Mouse (Mus musculus) lung, postnatal 0 days (tissue): ENCODE data around the gene Pde4d. TPM values are rescaled to one million over a fixed set of nuclear protein-coding genes. Genes with fewer than 3 reads are reported as not detected.
A peak's percentile ranks its signal among the peaks of the same experiment; 100 is the strongest.

ENCODE experiments used
- ATAC-seq: fragments of 200-750 bp; cut with Nextera tagmentation; 2 replicates; pipeline ENCODE4 v1.8.0; 2017; ENCODE audit warnings: moderate library complexity
- DNase-seq: peaks from one replicate; pipeline ENCODE4 v3.0.0-alpha.2; 2016; ENCODE audit warnings: low spot score
- H3K27ac ChIP-seq: fragments of 300-500 bp; sonication (generic); 2 replicates; pipeline ENCODE4 v1.5.1; 2014; ENCODE audit warnings: antibody characterized with exemption, mild to moderate bottlenecking, low read length, mixed read lengths
- H3K27me3 ChIP-seq: fragments of 300-500 bp; sonication (generic); replicated peaks from 2 replicates; pipeline ENCODE4 v1.6.1; 2014; ENCODE audit warnings: low read length, mixed read lengths; ENCODE audit not compliant: insufficient read depth
- H3K36me3 ChIP-seq: fragments of 300-500 bp; sonication (generic); 2 replicates; pipeline ENCODE4 v1.6.1; 2014; ENCODE audit warnings: low read length, mixed read lengths; ENCODE audit not compliant: insufficient read depth
- H3K4me1 ChIP-seq: fragments of 300-500 bp; sonication (generic); 2 replicates; pipeline ENCODE4 v1.6.1; 2014; ENCODE audit warnings: antibody characterized with exemption, low read depth, low read length, mixed read lengths; ENCODE audit not compliant: insufficient read depth
- H3K4me2 ChIP-seq: fragments of 300-500 bp; sonication (generic); replicated peaks from 2 replicates; pipeline ENCODE4 v1.6.1; 2014; ENCODE audit warnings: low read depth, mild to moderate bottlenecking, low read length, moderate library complexity, mixed read lengths
- H3K4me3 ChIP-seq: fragments of 300-500 bp; sonication (generic); 2 replicates; pipeline ENCODE4 v1.5.1; 2014; ENCODE audit warnings: low read depth, low read length
- H3K9ac ChIP-seq: fragments of 300-500 bp; sonication (generic); replicated peaks from 2 replicates; pipeline ENCODE4 v1.6.1; 2014; ENCODE audit warnings: low read depth, mild to moderate bottlenecking
- H3K9me3 ChIP-seq: fragments of 300-500 bp; sonication (generic); 2 replicates; pipeline ENCODE4 v1.6.1; 2016; ENCODE audit warnings: low read length, mixed read lengths
- CTCF ChIP-seq: IDR thresholded peaks from 2 replicates; pipeline ENCODE4 v1.5.1; 2016; ENCODE audit warnings: antibody characterized with exemption, mild to moderate bottlenecking
- EP300 ChIP-seq: IDR thresholded peaks from 2 replicates; pipeline ENCODE4 v1.6.1; 2016; ENCODE audit warnings: antibody characterized with exemption, mild to moderate bottlenecking, control low read depth
- WGBS: fragments of 180-500 bp; shearing (Covaris S2); extraction: QIAGEN DNeasy Blood & Tissue Kit; methylation state at CpG from one replicate; pipeline ENCODE4 v1.1.7; 2014; 5-methylcytosine and 5-hydroxymethylcytosine counted together
- polyA plus RNA-seq: library from polyadenylated mRNA; unstranded; fragments of >200 nt; fragmentation: Nextera tagmentation; extraction: Ambion mirVana; gene quantifications from 2 replicates; pipeline ENCODE4 v1.2.1, GENCODE M21; 2015

Gene Pde4d
- polyA plus RNA-seq, 1 experiment from 2014 or later, result 19.7 TPM

- H3K4me3 ChIP-seq, result no peak overlapping the region
- H3K36me3 ChIP-seq, result no peaks in the 10 kb centered on the region
- no peaks in the 10 kb centered on the region for H3K9me3 ChIP-seq
- DNase-seq (peak; percentile 77), ATAC-seq (peak; percentile 72; the same call in 1 of the 2 replicates)
- H3K4me2 ChIP-seq, result no peak overlapping the region
- no peak overlapping the region for H3K27ac ChIP-seq
- no peak overlapping the region for H3K9ac ChIP-seq
- H3K27me3 ChIP-seq, result no peaks in the 10 kb centered on the region
- peaks cover 4% of the 10 kb centered on the region; the same call in 1 of the 2 replicates for H3K4me1 ChIP-seq
- WGBS, result 37% methylated on average over 4 of the region's 4 CpGs
- peak; percentile 30; the same call in 1 of the 2 replicates for TF ChIP-seq EP300
- no peak for TF ChIP-seq CTCF
Observed at GRCm38 (mm10) chr13:109802201-109802600, 1352.5 kb downstream of the Pde4d start.

GRCm38 (mm10) chr13:109806193-109806966, 1356.6 kb downstream of the Pde4d start:
- TF ChIP-seq CTCF (no peak), EP300 (no peak)
- Histone ChIP-seq H3K36me3 (no peaks in the 10 kb centered on the region), H3K27ac (no peak overlapping the region), H3K27me3 (no peaks in the 10 kb centered on the region), H3K9ac (no peak overlapping the region), H3K9me3 (no peaks in the 10 kb centered on the region), H3K4me1 (peaks cover 4% of the 10 kb centered on the region; the same call in 1 of the 2 replicates), H3K4me2 (no peak overlapping the region), H3K4me3 (no peak overlapping the region)
- no peak for DNase-seq
- 83% methylated on average over 5 of the region's 5 CpGs for WGBS
- ATAC-seq, result no peak

- Histone ChIP-seq H3K4me2 (no peak overlapping the region), H3K9me3 (no peaks in the 10 kb centered on the region), H3K4me1 (peaks cover 2% of the 10 kb centered on the region; the same call in 1 of the 2 replicates), H3K36me3 (no peaks in the 10 kb centered on the region), H3K27ac (no peak overlapping the region), H3K4me3 (no peak overlapping the region), H3K9ac (no peak overlapping the region), H3K27me3 (no peaks in the 10 kb centered on the region)
- TF ChIP-seq EP300, result no peak
- no peak for TF ChIP-seq CTCF
- 64% methylated on average over 2 of the region's 2 CpGs for WGBS
- ATAC-seq, result no peak
- no peak for DNase-seq
Observed at GRCm38 (mm10) chr13:109807036-109807435, 1357.3 kb downstream of the Pde4d start.

- 24% methylated on average over 3 of the region's 3 CpGs for WGBS
- no peaks in the 10 kb centered on the region; the same call in 1 of the 2 replicates for H3K4me1 ChIP-seq
- no peak overlapping the region for H3K9ac ChIP-seq
- no peak overlapping the region for H3K4me3 ChIP-seq
- DNase-seq, result peak; percentile 34
- ATAC-seq, result 0 out of 2 replicates have a peak, but pooled peaks have one; percentile 49
- no peaks in the 10 kb centered on the region for H3K36me3 ChIP-seq
- H3K27ac ChIP-seq, result no peak overlapping the region
- no peaks in the 10 kb centered on the region for H3K27me3 ChIP-seq
- no peak overlapping the region for H3K4me2 ChIP-seq
- H3K9me3 ChIP-seq, result no peaks in the 10 kb centered on the region
- TF ChIP-seq EP300 (no peak), CTCF (no peak)
Observed at GRCm38 (mm10) chr13:109807446-109807845, 1357.7 kb downstream of the Pde4d start.

GRCm38 (mm10) chr13:109808039-109808438, 1358.3 kb downstream of the Pde4d start:
- Histone ChIP-seq H3K9me3 (no peaks in the 10 kb centered on the region), H3K4me2 (no peak overlapping the region), H3K36me3 (no peaks in the 10 kb centered on the region), H3K27me3 (no peaks in the 10 kb centered on the region), H3K4me3 (no peak overlapping the region), H3K4me1 (no peaks in the 10 kb centered on the region; the same call in 1 of the 2 replicates), H3K27ac (no peak overlapping the region), H3K9ac (no peak overlapping the region)
- TF ChIP-seq EP300, result no peak
- no peak for TF ChIP-seq CTCF
- ATAC-seq (no peak), DNase-seq (no peak)
- WGBS, result 51% methylated on average over 6 of the region's 6 CpGs

GRCm38 (mm10) chr13:109808946-109809345, 1359.2 kb downstream of the Pde4d start:
- no peak for TF ChIP-seq CTCF
- DNase-seq (no peak), ATAC-seq (no peak)
- Histone ChIP-seq H3K9me3 (no peaks in the 10 kb centered on the region), H3K27ac (no peak overlapping the region), H3K27me3 (no peaks in the 10 kb centered on the region), H3K9ac (no peak overlapping the region), H3K4me3 (no peak overlapping the region), H3K4me1 (no peaks in the 10 kb centered on the region; the same call in 1 of the 2 replicates), H3K4me2 (no peak overlapping the region), H3K36me3 (no peaks in the 10 kb centered on the region)
- WGBS, result 79% methylated on average over 6 of the region's 7 CpGs
